Mouse (Mus musculus) midbrain, embryonic 10.5 days (tissue): Measurements from ENCODE around the gene Cfap65. TPM values are rescaled to one million over a fixed set of nuclear protein-coding genes. Genes with fewer than 3 reads are reported as not detected.

Experiments
- DNase-seq: peaks from one replicate; pipeline ENCODE4 v3.0.0-alpha.2; 2017; ENCODE audit warnings: low spot score
- H3K27ac ChIP-seq: fragments of 300-500 bp; sonication (generic); replicated peaks from 2 replicates; pipeline ENCODE4 v1.5.1; 2016; ENCODE audit warnings: mild to moderate bottlenecking
- H3K27me3 ChIP-seq: fragments of 300-500 bp; sonication (generic); 2 replicates; pipeline ENCODE4 v1.6.1; 2016; ENCODE audit warnings: low read depth, mild to moderate bottlenecking; ENCODE audit not compliant: poor library complexity, severe bottlenecking
- H3K36me3 ChIP-seq: fragments of 300-500 bp; sonication (generic); 2 replicates; pipeline ENCODE4 v1.6.1; 2016; ENCODE audit warnings: mild to moderate bottlenecking, moderate library complexity
- H3K4me1 ChIP-seq: fragments of 300-500 bp; sonication (generic); 2 replicates; pipeline ENCODE4 v1.6.1; 2016
- H3K4me3 ChIP-seq: fragments of 300-500 bp; sonication (generic); 2 replicates; pipeline ENCODE4 v1.5.1; 2016; ENCODE audit warnings: mild to moderate bottlenecking, moderate library complexity
- H3K9me3 ChIP-seq: fragments of 300-500 bp; sonication (generic); replicated peaks from 2 replicates; pipeline ENCODE4 v1.6.1; 2016; ENCODE audit warnings: mild to moderate bottlenecking
- WGBS: fragments of 180-500 bp; shearing (Covaris S2); methylation state at CpG from one replicate; pipeline ENCODE4 v1.1.7; 2016; 5-methylcytosine and 5-hydroxymethylcytosine counted together
- polyA plus RNA-seq: library from polyadenylated mRNA; unstranded; fragments of >200 nt; fragmentation: Nextera tagmentation; extraction: Ambion mirVana; gene quantifications from 2 replicates; pipeline ENCODE4 v1.2.1, GENCODE M21; 2016

The Cfap65 gene
- polyA plus RNA-seq, 1 experiment from 2014 or later, result 0.04 TPM

DNA sequence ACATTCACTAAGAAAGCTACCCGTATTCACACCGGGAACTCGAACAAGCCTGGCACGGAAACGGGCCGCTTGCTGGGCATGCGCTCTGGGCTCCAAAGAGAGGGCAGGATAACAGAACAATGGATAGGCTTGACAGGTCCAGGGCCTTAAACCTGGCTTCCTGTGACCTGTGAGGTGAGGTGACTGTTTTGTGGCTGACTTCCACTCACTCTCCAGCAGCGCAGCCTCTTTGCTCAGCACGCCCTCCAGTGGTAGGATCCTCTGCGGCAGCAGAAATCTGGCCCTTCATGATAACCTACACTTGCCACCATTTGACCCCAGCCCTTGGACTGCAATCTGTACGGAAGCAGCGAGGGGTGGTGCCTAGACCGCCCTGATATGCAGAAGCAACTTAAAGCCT, 19.7 kb downstream of the Cfap65 start:
- no peak overlapping the region for H3K27ac ChIP-seq
- no peak for DNase-seq
- H3K27me3 ChIP-seq, result peaks cover 52% of the 10 kb centered on the region
- H3K9me3 ChIP-seq, result no peaks in the 10 kb centered on the region
- H3K4me3 ChIP-seq, result peak overlapping the region; percentile 9; the same call in 1 of the 2 replicates
- peaks cover 13% of the 10 kb centered on the region for H3K4me1 ChIP-seq
- 33% methylated on average over 13 of the region's 13 CpGs for WGBS
- no peaks in the 10 kb centered on the region for H3K36me3 ChIP-seq

- Histone ChIP-seq H3K9me3 (no peaks in the 10 kb centered on the region), H3K4me3 (no peak overlapping the region), H3K27ac (no peak overlapping the region), H3K27me3 (peaks cover 97% of the 10 kb centered on the region), H3K36me3 (no peaks in the 10 kb centered on the region), H3K4me1 (peaks cover 30% of the 10 kb centered on the region)
- DNase-seq, result no peak
- 33% methylated on average over 6 of the region's 6 CpGs for WGBS
Measured at GRCm38 (mm10) chr1:74902191-74902590, 33.2 kb downstream of the Cfap65 start.

- 7% methylated on average over 3 of the region's 3 CpGs for WGBS
- DNase-seq, result peak; percentile 69
- Histone ChIP-seq H3K4me3 (no peak overlapping the region), H3K27me3 (peaks cover 99% of the 10 kb centered on the region), H3K27ac (no peak overlapping the region), H3K4me1 (peaks cover 33% of the 10 kb centered on the region), H3K36me3 (no peaks in the 10 kb centered on the region), H3K9me3 (no peaks in the 10 kb centered on the region)
Measured at GRCm38 (mm10) chr1:74901686-74902085, 33.7 kb downstream of the Cfap65 start.

DNA sequence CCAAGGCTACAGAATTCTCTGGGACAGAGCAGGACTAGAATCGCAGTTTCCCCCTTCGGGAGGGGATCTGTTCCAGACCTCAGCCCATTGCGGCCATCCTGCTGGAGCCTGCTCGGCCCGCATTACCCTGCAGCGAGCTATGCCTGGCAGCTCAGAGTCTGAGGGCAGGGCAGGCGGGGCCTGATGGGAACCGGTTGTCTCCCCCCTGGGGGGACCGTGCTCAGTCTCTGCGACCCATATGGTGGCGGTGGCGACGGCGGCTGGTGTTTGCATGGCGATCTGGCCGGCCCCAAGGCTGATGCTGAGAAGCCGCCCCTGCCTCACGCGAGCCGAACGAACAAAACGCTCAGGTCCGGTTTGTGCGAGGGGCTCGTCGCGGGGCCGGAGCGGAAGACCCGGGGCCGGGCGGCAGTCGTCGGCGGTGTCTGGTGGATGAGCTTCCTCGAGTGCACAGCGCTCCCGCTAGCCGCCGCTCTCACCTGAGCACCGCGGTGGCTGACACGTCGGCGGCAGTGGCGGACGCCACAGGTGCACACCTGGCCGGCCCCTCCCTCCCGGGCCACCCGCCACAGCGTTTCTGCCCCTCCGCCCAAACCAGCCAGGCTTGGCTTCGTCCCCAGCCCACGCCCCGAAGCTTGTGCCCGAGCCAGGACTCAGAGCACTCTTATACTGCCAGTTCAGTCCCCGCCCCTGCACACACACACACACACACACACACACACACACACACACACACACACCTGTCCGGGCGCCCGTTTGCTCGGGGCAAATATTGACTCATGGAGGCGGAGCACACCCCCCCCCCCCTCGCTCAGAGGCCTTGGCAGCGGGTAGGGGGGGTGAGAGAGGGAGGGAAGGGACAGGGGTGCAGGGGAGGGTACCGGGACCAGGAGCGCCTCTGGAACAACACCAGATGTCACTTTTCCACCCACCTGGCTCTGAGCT, 34.8 kb downstream of the Cfap65 start:
- DNase-seq, result peak; percentile 55
- Histone ChIP-seq H3K4me3 (peak overlapping the region; percentile 53), H3K36me3 (no peaks in the 10 kb centered on the region), H3K27me3 (peaks cover 99% of the 10 kb centered on the region), H3K4me1 (peaks cover 39% of the 10 kb centered on the region), H3K9me3 (no peaks in the 10 kb centered on the region), H3K27ac (no peak overlapping the region)
- WGBS, result under 1% methylated on average over 59 of the region's 66 CpGs

- no peak for DNase-seq
- WGBS, result 8% methylated on average over 9 of the region's 10 CpGs
- Histone ChIP-seq H3K36me3 (no peaks in the 10 kb centered on the region), H3K27ac (no peak overlapping the region), H3K27me3 (peaks cover 100% of the 10 kb centered on the region), H3K9me3 (no peaks in the 10 kb centered on the region), H3K4me3 (no peak overlapping the region), H3K4me1 (peaks cover 41% of the 10 kb centered on the region)
Measured at GRCm38 (mm10) chr1:74898656-74899431, 36.6 kb downstream of the Cfap65 start.

DNA sequence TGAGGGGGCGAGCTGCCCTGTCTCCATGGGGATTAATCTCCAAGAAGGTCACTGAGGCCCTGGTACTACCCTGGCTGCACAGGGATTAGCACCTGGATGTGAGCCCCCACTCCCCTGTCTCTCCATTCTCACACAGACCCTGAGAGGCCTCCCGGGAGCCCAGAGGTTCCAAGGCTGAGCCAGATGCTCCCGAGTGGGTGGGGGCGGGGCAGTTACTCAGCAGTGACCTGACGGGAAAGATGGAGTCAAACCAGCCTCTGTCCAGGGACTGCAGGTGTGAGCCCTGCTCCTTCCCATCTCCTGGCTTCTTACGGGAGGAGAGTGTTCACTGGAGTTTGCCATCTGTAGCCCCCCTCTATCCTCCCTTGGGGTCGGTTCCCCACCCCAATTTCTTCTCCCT, 37.4 kb downstream of the Cfap65 start:
- Histone ChIP-seq H3K27ac (no peak overlapping the region), H3K36me3 (no peaks in the 10 kb centered on the region), H3K27me3 (peaks cover 100% of the 10 kb centered on the region), H3K9me3 (no peaks in the 10 kb centered on the region), H3K4me1 (peaks cover 49% of the 10 kb centered on the region), H3K4me3 (no peak overlapping the region)
- WGBS, result 3% methylated on average over 7 of the region's 7 CpGs
- no peak for DNase-seq

- H3K9me3 ChIP-seq, result no peaks in the 10 kb centered on the region
- H3K27ac ChIP-seq, result no peak overlapping the region
- no peak overlapping the region for H3K4me3 ChIP-seq
- DNase-seq, result peak; percentile 76
- peaks cover 46% of the 10 kb centered on the region for H3K4me1 ChIP-seq
- H3K36me3 ChIP-seq, result no peaks in the 10 kb centered on the region
- 19% methylated on average over 4 of the region's 4 CpGs for WGBS
- peaks cover 100% of the 10 kb centered on the region for H3K27me3 ChIP-seq
Measured at GRCm38 (mm10) chr1:74894966-74895365, 40.4 kb downstream of the Cfap65 start.

GRCm38 (mm10) chr1:74893134-74893855, 42.1 kb downstream of the Cfap65 start, which contains the start of gene Cryba2:
Gene Cryba2, minus strand, starts transcription at chr1:74893143.
- 2% methylated on average over 25 of the region's 25 CpGs for WGBS
- no peak within 1 kb of the TSS for H3K27ac ChIP-seq
- DNase-seq, result peak; percentile 78
- H3K27me3 ChIP-seq, result peaks cover 100% of the 10 kb centered on the region
- H3K36me3 ChIP-seq, result no peaks in the 10 kb centered on the region
- H3K4me3 ChIP-seq, result peak within 1 kb of the TSS; percentile 41
- peaks cover 35% of the 10 kb centered on the region for H3K4me1 ChIP-seq
- H3K9me3 ChIP-seq, result no peaks in the 10 kb centered on the region

- DNase-seq, result peak; percentile 52
- Histone ChIP-seq H3K27ac (no peak overlapping the region), H3K9me3 (no peaks in the 10 kb centered on the region), H3K4me3 (peak overlapping the region; percentile 41), H3K4me1 (peaks cover 28% of the 10 kb centered on the region), H3K36me3 (no peaks in the 10 kb centered on the region), H3K27me3 (peaks cover 100% of the 10 kb centered on the region)
- WGBS, result 2% methylated on average over 39 of the region's 39 CpGs
Measured at GRCm38 (mm10) chr1:74892351-74893133, 42.9 kb downstream of the Cfap65 start.

DNA sequence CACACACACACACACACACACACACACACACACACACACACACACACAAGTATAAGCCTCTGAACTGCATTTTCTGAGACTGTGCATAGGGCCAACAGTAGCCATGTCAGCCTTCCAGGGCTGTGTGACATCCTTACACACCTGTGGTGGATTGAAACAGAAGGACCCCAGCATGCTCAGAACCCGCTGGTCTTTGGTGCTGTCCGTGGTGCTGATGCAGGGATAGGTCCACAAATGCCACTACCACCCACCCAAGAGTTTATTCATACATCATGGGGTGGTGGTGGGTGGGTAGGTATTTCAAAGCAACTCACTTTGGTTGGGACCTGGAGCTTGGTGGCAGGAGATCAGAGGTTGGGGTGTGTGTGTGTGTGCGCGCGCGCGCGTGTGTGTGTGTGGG, 43.9 kb downstream of the Cfap65 start:
- no peaks in the 10 kb centered on the region for H3K9me3 ChIP-seq
- no peak overlapping the region for H3K4me3 ChIP-seq
- 0% methylated on average over 2 of the region's 8 CpGs for WGBS
- H3K4me1 ChIP-seq, result peaks cover 24% of the 10 kb centered on the region
- no peak overlapping the region for H3K27ac ChIP-seq
- no peaks in the 10 kb centered on the region for H3K36me3 ChIP-seq
- peak; percentile 40 for DNase-seq
- H3K27me3 ChIP-seq, result peaks cover 100% of the 10 kb centered on the region

DNA sequence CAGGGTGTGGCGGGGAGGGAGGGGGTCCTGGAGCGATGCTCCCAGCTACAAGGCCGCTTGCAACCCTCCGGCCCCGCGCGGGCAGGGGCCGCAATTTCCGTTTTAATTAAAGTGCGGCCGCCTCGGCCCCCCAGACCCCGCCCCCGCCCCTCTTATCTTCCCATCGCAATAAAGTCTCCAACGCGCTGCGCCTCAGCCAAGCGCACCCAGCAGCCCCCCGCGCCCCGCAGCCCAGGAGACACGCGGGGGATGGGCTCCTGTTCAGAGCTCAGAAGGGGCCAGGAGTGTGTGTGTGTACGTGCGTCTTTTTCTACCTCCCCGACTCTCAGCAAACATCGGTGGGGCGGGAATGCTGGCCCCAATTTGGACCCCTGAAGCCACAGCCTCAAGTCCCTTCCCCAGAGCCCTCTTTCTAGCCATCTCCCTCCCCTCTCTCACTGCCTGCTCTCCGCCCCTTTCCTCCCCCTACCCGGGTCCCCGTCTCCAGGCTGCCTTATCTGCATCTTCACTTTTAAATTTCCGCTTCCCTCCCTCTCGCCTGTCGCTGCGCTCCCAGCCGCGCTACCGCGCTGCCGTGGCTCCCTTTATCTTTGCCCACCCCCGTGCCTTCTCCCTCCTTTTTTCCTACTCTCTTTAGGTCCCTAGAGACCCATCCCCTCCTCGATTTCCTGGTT, 49.9 kb downstream of the Cfap65 start, which contains the start of gene Fev:
TSS of gene Fev (minus strand) at position 51 of the 674 bp plus-strand sequence.
- Histone ChIP-seq H3K9me3 (no peaks in the 10 kb centered on the region), H3K36me3 (no peaks in the 10 kb centered on the region), H3K4me1 (peaks cover 40% of the 10 kb centered on the region), H3K27me3 (peaks cover 100% of the 10 kb centered on the region), H3K27ac (no peak within 1 kb of the TSS), H3K4me3 (peak within 1 kb of the TSS; percentile 46)
- WGBS, result under 1% methylated on average over 43 of the region's 43 CpGs
- DNase-seq, result peak; percentile 48
